Mouse (Mus musculus) heart, embryonic 15.5 days (tissue): Measurements from ENCODE around the gene Thrb. TPM values are rescaled to one million over a fixed set of nuclear protein-coding genes. Genes with fewer than 3 reads are reported as not detected.

Experiments
- ATAC-seq: fragments of 200-750 bp; cut with Nextera tagmentation; replicated peaks from 2 replicates; pipeline ENCODE4 v1.8.0; 2017; ENCODE audit warnings: low read depth, moderate TSS enrichment; ENCODE audit not compliant: insufficient number of reproducible peaks, insufficient read depth, low FRiP score
- H3K27ac ChIP-seq: fragments of 300-500 bp; sonication (generic); 2 replicates; pipeline ENCODE4 v1.5.1; 2015; ENCODE audit warnings: mild to moderate bottlenecking, inconsistent platforms
- H3K27me3 ChIP-seq: fragments of 300-500 bp; sonication (generic); 2 replicates; pipeline ENCODE4 v1.6.1; 2015; ENCODE audit warnings: inconsistent platforms
- H3K36me3 ChIP-seq: fragments of 300-500 bp; sonication (generic); 2 replicates; pipeline ENCODE4 v1.6.1; 2015; ENCODE audit warnings: mild to moderate bottlenecking, inconsistent platforms
- H3K4me1 ChIP-seq: fragments of 300-500 bp; sonication (generic); replicated peaks from 2 replicates; pipeline ENCODE4 v1.6.1; 2015; ENCODE audit warnings: inconsistent platforms
- H3K4me2 ChIP-seq: fragments of 300-500 bp; sonication (generic); 2 replicates; pipeline ENCODE4 v1.6.1; 2015; ENCODE audit warnings: inconsistent platforms, mild to moderate bottlenecking, moderate library complexity
- H3K4me3 ChIP-seq: fragments of 300-500 bp; sonication (generic); 2 replicates; pipeline ENCODE4 v1.5.1; 2015; ENCODE audit warnings: mild to moderate bottlenecking, inconsistent platforms
- H3K9ac ChIP-seq: fragments of 300-500 bp; sonication (generic); 2 replicates; pipeline ENCODE4 v1.6.1; 2015; ENCODE audit warnings: mild to moderate bottlenecking, inconsistent platforms
- H3K9me3 ChIP-seq: fragments of 300-500 bp; sonication (generic); replicated peaks from 2 replicates; pipeline ENCODE4 v1.6.1; 2016; ENCODE audit warnings: inconsistent platforms
- WGBS: fragments of 180-500 bp; shearing (Covaris S2); methylation state at CpG from one replicate; pipeline ENCODE4 v1.1.7; 2015; ENCODE audit warnings: mixed read lengths; 5-methylcytosine and 5-hydroxymethylcytosine counted together
- polyA plus RNA-seq: library from polyadenylated mRNA; unstranded; fragments of >200 nt; fragmentation: Nextera tagmentation; extraction: Ambion mirVana; gene quantifications from 2 replicates; pipeline ENCODE4 v1.2.1, GENCODE M21; 2015

Gene Thrb
- polyA plus RNA-seq, 1 experiment from 2014 or later = 0.83 TPM

GRCm38 (mm10) chr14:17885320-17885719 lies 225.3 kb downstream of the Thrb start:
- H3K27ac ChIP-seq = no peak overlapping the region
- H3K27me3 ChIP-seq = no peaks in the 10 kb centered on the region
- no peaks in the 10 kb centered on the region for H3K9me3 ChIP-seq
- no peak overlapping the region for H3K4me2 ChIP-seq
- no peak for ATAC-seq
- no peaks in the 10 kb centered on the region for H3K4me1 ChIP-seq
- H3K4me3 ChIP-seq = no peak overlapping the region
- H3K9ac ChIP-seq = no peak overlapping the region
- WGBS = 71% methylated on average over 3 of the region's 3 CpGs
- no peaks in the 10 kb centered on the region for H3K36me3 ChIP-seq

GRCm38 (mm10) chr14:17894791-17895190 lies 234.7 kb downstream of the Thrb start:
- H3K9ac ChIP-seq = no peak overlapping the region
- ATAC-seq = no peak
- no peaks in the 10 kb centered on the region for H3K36me3 ChIP-seq
- no peaks in the 10 kb centered on the region for H3K27me3 ChIP-seq
- no peaks in the 10 kb centered on the region for H3K4me1 ChIP-seq
- H3K27ac ChIP-seq = no peak overlapping the region
- no peak overlapping the region for H3K4me2 ChIP-seq
- no peak overlapping the region for H3K4me3 ChIP-seq
- no peaks in the 10 kb centered on the region for H3K9me3 ChIP-seq
- 74% methylated on average over 1 of the region's 1 CpGs for WGBS

DNA sequence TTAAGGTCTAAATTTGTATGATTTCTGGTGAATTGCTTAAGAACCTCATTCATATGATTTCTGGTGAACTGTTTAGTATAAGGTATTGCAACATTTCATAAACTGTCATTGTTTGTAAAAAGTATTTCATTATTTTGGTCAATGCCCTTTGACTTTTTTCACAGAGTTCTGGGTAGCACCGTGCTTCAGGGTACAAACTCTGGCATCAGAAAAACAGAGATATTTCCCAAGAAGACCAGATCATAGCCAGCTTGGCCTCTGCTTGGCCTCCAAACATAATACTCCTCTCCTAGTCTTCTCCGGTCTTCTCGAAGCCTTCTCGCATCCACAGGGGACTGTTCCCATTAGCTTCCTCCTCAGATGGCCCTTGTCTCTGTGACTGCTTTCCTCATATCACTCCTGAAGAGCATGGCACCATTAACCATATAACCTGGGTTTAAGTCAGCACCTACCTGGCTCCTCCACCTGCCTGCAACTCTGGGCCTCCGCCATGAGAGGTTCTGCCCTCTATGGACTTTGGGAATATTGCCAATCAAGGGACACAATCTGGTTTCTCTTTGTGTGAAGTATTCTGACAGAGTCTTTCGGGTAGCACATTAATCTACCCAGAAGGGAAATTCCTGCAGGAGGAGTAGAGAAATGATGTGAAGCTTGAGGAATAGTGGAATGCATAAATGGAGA lies 239.8 kb downstream of the Thrb start:
- Histone ChIP-seq H3K27me3 (no peaks in the 10 kb centered on the region), H3K4me3 (no peak overlapping the region), H3K27ac (no peak overlapping the region), H3K9me3 (no peaks in the 10 kb centered on the region), H3K9ac (no peak overlapping the region), H3K36me3 (no peaks in the 10 kb centered on the region), H3K4me2 (no peak overlapping the region), H3K4me1 (no peaks in the 10 kb centered on the region)
- ATAC-seq = no peak
- 85% methylated on average over 6 of the region's 6 CpGs for WGBS

DNA sequence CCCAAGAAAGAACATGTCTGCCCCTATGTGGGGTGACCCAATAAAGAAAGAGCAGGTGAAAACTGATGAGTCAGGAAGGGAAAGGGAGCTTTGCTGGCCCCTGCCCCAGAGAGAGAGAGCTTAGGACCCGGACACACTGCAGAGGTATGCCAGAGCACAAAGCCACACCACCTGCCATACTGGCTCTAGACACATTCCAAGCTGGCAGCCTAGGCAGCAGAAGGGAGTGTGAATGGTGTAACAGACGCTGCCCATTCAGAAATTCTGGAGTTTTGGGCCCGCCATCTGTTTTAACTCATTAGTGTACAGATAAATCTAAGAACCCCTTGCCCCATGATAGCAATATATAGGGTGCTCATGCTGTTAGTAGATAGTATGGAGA lies 240.3 kb downstream of the Thrb start:
- Histone ChIP-seq H3K4me2 (no peak overlapping the region), H3K27ac (no peak overlapping the region), H3K4me3 (no peak overlapping the region), H3K36me3 (no peaks in the 10 kb centered on the region), H3K4me1 (no peaks in the 10 kb centered on the region), H3K9ac (no peak overlapping the region), H3K27me3 (no peaks in the 10 kb centered on the region), H3K9me3 (no peaks in the 10 kb centered on the region)
- no peak for ATAC-seq
- WGBS = 69% methylated on average over 3 of the region's 3 CpGs

- no peaks in the 10 kb centered on the region for H3K4me1 ChIP-seq
- H3K27me3 ChIP-seq = no peaks in the 10 kb centered on the region
- H3K4me2 ChIP-seq = no peak overlapping the region
- no peaks in the 10 kb centered on the region for H3K36me3 ChIP-seq
- H3K4me3 ChIP-seq = no peak overlapping the region
- H3K9ac ChIP-seq = no peak overlapping the region
- WGBS = 61% methylated on average over 2 of the region's 2 CpGs
- H3K27ac ChIP-seq = no peak overlapping the region
- ATAC-seq = no peak
- no peaks in the 10 kb centered on the region for H3K9me3 ChIP-seq
These were observed 242.4 kb downstream of the Thrb start for GRCm38 (mm10) chr14:17902426-17902825.

DNA sequence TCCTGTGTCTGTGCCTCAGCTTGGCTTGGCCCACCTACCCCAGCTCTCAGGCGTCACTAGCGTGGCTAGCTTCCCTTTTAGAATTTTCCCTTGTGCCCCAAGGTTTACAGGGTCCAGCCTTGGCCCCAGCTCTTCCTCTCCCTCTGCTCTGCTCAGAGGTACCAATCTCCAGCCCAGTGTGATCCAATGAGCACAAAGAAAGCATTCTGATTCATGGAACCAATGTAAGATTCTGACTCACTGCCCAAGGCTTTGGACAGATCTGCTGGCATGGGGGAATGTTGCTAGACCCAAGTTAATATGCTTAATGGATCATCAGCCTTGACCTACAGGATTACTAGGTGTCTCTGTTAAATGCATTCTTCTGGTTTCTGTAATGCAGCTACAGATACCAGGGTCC lies 243.1 kb downstream of the Thrb start:
- H3K9me3 ChIP-seq = no peaks in the 10 kb centered on the region
- no peak for ATAC-seq
- 54% methylated on average over 2 of the region's 2 CpGs for WGBS

DNA sequence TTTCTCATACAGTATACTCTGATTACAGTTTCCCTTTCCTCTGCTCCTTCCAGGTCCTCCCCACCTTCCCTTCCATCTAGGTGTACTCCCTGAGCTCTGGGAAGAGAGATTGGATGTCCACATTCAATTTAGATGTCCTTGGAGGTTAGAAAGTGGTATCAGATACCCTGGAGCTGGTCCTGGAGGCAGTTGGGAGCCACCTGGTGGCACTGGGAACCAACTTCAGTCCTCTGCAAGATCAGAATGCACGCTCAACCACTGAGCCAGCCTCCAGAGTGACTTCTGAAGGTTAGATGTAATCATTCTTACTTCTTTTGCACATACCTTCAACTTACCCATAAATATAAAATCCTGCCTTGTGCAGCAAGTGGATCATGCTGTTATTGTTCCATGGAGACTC lies 244.5 kb downstream of the Thrb start:
- ATAC-seq = no peak
- WGBS = 67% methylated on average over 1 of the region's 1 CpGs
- no peaks in the 10 kb centered on the region for H3K36me3 ChIP-seq

More for the DNA sequence above, 243.1 kb downstream of the Thrb start:
- Histone ChIP-seq H3K9ac (no peak overlapping the region), H3K4me1 (no peaks in the 10 kb centered on the region), H3K4me2 (no peak overlapping the region), H3K36me3 (no peaks in the 10 kb centered on the region), H3K27me3 (no peaks in the 10 kb centered on the region), H3K27ac (no peak overlapping the region), H3K4me3 (no peak overlapping the region)

DNA sequence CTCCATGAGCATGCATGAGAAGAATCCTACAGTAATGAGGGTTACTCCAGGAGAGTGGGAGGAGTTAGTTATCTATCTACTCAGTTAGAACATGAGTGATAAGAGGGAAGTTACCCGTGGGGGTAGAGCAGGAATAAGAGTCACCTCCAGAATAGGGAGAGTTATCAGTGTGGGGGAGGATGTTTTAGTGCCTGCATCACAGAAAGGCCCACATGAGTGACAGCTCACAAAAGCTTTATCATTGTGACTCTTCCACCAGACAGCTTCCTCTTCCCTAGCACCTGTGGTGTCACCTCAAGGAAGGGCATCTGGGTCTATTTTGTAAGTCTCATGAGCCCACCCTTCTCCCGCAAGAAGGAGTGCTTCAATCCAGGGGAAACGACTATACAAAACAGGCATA lies 245.6 kb downstream of the Thrb start:
- Histone ChIP-seq H3K36me3 (no peaks in the 10 kb centered on the region), H3K4me3 (no peak overlapping the region), H3K9ac (no peak overlapping the region), H3K27me3 (no peaks in the 10 kb centered on the region), H3K4me2 (no peak overlapping the region), H3K9me3 (no peaks in the 10 kb centered on the region), H3K4me1 (no peaks in the 10 kb centered on the region), H3K27ac (no peak overlapping the region)
- WGBS = 47% methylated on average over 3 of the region's 3 CpGs
- ATAC-seq = no peak

More for the DNA sequence above, 244.5 kb downstream of the Thrb start:
- H3K4me1 ChIP-seq = no peaks in the 10 kb centered on the region
- no peaks in the 10 kb centered on the region for H3K27me3 ChIP-seq
- no peaks in the 10 kb centered on the region for H3K9me3 ChIP-seq
- H3K4me3 ChIP-seq = no peak overlapping the region
- H3K27ac ChIP-seq = no peak overlapping the region
- H3K4me2 ChIP-seq = no peak overlapping the region
- H3K9ac ChIP-seq = no peak overlapping the region

DNA sequence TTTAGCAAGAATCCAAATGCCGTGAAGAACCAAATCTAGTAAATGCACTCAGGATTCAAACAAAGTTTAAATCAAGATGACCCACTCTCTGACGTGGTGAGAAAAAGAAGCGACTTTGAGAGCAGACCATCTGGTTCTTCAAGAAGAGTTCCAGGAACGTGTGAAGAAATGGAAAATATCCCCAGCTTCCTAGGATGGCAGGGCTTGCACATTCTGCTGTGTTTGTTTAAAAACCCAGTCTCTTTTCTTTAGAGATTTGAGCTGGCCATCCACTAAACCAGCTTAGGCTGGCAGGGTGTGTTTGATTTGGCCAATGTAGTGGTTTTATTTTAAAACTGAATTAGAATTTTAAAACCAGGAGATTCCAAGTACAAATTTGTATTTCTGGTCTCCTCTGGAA lies 246.9 kb downstream of the Thrb start:
- Histone ChIP-seq H3K4me2 (no peak overlapping the region), H3K4me3 (no peak overlapping the region), H3K36me3 (no peaks in the 10 kb centered on the region), H3K27ac (no peak overlapping the region), H3K27me3 (no peaks in the 10 kb centered on the region), H3K9ac (no peak overlapping the region), H3K4me1 (no peaks in the 10 kb centered on the region), H3K9me3 (no peaks in the 10 kb centered on the region)
- WGBS = 62% methylated on average over 4 of the region's 4 CpGs
- no peak for ATAC-seq

GRCm38 (mm10) chr14:17911157-17911556 lies 251.1 kb downstream of the Thrb start:
- Histone ChIP-seq H3K9me3 (no peaks in the 10 kb centered on the region), H3K4me2 (no peak overlapping the region), H3K36me3 (no peaks in the 10 kb centered on the region), H3K27ac (no peak overlapping the region), H3K4me1 (no peaks in the 10 kb centered on the region), H3K9ac (no peak overlapping the region), H3K27me3 (no peaks in the 10 kb centered on the region), H3K4me3 (no peak overlapping the region)
- 78% methylated on average over 3 of the region's 3 CpGs for WGBS
- no peak for ATAC-seq

- Histone ChIP-seq H3K27me3 (no peaks in the 10 kb centered on the region), H3K4me3 (no peak overlapping the region), H3K4me1 (no peaks in the 10 kb centered on the region), H3K4me2 (no peak overlapping the region), H3K9ac (no peak overlapping the region), H3K36me3 (no peaks in the 10 kb centered on the region), H3K9me3 (no peaks in the 10 kb centered on the region), H3K27ac (no peak overlapping the region)
- WGBS = 52% methylated on average over 6 of the region's 6 CpGs
- no peak for ATAC-seq
These were observed 252.6 kb downstream of the Thrb start for GRCm38 (mm10) chr14:17912573-17913207.

DNA sequence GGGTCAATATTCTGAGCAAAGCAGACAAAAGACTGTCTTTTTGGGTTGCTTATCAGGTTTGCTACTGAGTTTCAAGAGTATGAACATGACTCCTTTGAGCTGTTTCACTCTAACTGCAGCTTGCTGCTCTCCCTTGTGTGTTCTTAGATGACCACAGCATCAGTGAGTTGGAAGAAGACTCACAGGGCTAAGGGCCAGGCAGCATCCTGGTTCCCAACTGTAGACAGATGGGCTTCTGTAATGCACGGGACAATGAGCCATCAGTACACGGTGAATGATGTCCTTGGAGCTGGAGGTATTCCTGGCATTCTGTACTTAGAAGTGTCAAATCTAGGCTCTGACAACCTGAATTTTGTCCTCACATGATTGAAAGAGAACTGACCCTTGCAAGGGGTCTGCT lies 255.5 kb downstream of the Thrb start:
- Histone ChIP-seq H3K4me1 (no peaks in the 10 kb centered on the region), H3K9me3 (no peaks in the 10 kb centered on the region), H3K27ac (no peak overlapping the region), H3K9ac (no peak overlapping the region), H3K4me3 (no peak overlapping the region), H3K27me3 (no peaks in the 10 kb centered on the region), H3K4me2 (no peak overlapping the region), H3K36me3 (no peaks in the 10 kb centered on the region)
- ATAC-seq = no peak
- WGBS = 43% methylated on average over 2 of the region's 2 CpGs
